Mouse (Mus musculus): ENCODE measurements at regions not wholly inside any gene's neighbourhood (a gene's known extent, or its start where the extent isn't known, plus 50 kb on each side); places are given as distances from the start of the nearest gene placed in this dataset.
"Not testable (repeated sequence)": the region's sequence is repeated elsewhere in the genome, so short reads cannot be mapped to it uniquely, and the experiment has no call there.

DNA sequence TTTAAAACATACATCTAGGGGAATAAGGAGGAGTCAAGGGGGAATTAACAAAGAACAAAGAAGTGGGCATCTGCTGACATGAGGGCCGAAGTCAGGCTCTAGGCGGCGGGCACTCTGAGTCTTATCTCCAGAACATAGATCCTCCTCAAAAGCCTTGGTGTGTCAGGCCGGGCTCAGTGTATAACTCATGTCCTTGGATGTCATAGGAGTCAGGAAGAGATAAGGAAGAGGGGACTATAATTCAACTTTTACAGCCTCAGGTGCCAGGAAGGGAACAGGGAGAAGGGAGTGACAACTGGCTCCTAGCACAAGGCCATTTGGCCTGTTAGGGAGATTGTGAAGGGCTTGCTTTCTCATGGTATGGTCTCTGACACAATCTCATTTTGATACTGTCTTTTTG, 185.9 kb upstream of the Ube2e2 start:
- not testable (repeated sequence) for DNase-seq

DNA sequence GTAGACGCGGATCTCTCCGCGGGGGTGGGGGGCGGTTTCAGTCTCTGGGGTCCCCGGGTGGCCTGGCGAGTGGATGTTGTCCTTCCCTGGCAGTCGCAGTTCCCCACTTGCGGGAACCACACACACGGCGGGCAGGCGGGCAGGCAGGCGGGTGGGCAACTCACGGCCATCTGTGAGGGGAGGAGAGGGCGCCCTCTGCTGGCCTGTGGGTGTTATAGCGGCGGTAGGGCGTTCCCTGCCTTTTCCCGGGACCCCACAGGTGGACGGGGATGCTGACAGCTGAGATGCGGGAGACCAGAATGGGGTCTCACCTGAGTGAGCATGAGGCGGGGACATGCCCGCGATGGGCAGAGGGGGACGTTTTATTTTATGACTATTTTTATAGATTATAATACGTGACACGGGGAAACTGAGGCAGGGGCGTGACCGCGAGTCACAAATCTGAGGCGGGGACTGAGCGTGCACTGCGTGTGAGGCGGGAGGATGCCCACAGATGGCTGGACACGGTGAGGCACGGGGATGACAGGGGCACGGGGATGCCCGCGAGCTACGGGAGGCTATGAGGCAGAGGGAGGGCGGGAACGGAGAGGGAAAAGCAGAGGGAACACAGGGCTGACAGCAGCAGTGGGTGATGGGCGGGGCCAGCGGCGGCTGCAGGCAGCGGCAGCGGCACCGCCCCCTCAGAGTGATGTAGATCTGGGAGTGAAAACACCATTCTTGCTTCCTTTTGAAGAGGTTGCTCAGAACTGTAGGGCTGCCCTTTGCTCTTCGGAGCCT, 148.1 kb upstream of the Ube2e2 start:
- DNase-seq: peak; percentile 25

DNA sequence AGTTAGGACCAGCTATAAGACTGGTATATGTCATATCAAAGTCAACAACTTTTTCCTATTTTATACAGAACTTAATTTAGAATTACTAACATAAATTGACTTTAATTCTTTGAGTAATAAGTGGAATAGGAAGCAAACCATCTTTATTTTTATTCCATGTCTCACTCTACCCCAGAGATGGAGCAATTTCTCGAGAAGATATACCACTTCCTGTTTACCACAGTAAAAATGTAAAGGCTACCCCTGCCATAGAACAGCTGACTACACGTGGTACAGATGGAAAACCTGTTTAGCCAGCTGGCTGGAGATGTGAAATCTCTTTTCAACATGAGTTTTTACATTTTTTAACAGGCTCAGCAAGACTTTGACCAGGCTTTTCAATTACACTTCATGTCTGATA, 126.0 kb upstream of the Ube2e2 start:
- no peak for DNase-seq

DNA sequence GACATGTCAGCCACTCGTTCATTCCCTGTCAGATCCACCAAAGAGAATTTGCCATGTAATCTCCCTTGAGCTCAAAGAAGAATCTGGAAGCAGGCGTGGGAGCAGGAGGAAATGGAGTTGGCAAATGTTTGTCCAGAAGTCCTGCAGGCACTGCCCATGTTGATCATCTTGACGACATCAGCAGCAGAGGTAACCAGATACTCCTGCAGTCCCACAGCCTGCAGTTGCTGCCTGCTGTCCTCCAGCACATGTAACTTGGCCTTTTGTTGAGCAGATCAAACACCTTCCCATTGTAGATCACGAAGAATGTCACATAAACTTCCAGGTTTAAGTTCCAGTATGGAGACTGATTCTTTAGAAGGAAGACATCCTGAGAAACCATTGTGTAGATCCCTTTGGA, 121.3 kb upstream of the Ube2e2 start:
- no peak for DNase-seq

DNA sequence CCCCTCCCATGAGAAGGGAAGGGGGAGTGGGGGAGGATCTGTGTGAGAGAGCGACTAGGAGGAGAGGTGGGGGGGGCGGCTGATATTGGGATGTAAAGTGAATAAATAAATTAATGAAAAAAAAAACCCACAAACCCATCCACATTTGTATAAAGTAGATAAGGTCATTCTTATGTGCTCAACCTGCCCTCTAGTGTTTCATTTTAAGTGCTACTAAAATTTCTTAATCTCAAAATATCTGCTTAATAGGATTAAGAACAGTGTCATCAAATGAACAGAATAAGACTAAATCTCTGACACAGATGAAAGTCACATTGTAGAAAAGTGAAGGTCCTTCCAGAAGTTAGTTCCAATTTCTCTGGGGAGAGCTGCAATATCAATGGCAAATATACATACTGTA, 119.5 kb upstream of the Ube2e2 start:
- DNase-seq: not testable (repeated sequence)

DNA sequence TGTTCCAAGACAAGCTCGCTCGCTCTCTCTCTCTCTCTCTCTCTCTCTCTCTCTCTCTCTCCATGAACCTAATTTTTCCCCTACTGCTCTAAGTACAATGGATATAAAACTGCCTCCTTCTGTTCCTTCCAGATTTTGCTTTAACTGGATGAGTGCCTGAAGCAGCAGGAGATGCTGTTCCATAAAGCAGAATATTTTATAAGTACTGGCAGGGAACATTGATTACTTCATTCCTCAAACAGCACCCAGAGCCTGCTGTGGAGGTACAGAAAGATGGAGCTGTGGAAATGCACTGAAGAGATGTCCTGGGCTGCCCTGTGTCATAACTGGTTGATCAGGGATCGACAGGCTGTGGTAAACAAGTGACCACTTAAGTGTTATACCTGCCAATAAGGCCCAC, 89.8 kb upstream of the Ube2e2 start:
- no peak for DNase-seq

DNA sequence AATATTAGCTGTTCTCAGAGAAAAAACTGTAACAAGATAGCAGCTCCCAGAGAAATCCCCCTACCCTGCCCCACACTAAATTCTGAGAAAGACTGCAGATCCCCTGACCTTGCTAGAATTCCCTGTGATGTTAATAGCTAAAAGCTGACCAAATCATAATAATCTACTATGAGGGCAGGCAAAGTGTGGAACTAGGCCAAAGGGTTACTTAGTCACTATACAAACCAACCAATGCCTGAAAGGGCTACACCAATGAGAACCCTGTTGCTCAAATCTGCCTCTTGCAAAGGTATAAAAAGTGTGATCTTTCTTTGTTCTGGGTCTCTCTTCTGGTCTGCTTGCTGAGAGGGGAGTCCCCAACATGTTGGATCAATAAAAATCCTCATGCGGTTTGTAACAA, 69.8 kb upstream of the Ube2e2 start:
- DNase-seq: no peak

DNA sequence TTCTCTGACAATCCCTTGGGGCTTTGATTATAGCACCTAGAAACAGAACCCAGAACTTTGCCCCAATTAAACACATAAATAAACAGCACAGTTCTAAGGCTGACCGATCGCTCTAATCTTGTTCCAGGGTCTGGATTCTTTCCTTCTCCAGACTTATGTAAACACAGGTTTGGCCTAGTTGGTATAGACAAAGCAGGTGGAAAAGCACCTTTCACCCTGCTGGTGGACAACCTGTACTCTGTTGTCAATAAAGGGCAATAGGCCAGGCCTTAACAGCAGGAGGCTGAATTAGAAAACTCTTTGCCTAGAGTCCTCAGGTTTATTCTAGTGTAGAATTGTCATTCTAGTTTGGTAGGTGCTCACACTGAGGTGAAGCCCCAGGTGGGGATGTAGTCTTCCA, 69.2 kb upstream of the Ube2e2 start:
- no peak for DNase-seq

Measured in cerebellum, adult 11 months (tissue).